Mouse (Mus musculus) adrenal gland, postnatal 25 days (tissue): ENCODE results near the gene Oit1. TPM values are rescaled to one million over a fixed set of nuclear protein-coding genes. Genes with fewer than 3 reads are reported as not detected.

ENCODE experiments used
- total RNA-seq: library from RNA; stranded (reverse); gene quantifications from 2 replicates; pipeline ENCODE4 v1.2.3, GENCODE M21; 2021

Oit1 gene
- total RNA-seq, 1 experiment from 2014 or later: not detected

Other genes starting within 250 kb of the Oit1 start
- 313 and 323 TPM in 2 replicates for gene Pdhb, start 205.7 kb downstream of the Oit1 start, total RNA-seq
- 12.9 and 13.7 TPM in 2 replicates for gene Kctd6, start 164.6 kb downstream of the Oit1 start, total RNA-seq
- 0.43 and 1.5 TPM in 2 replicates for gene Acox2, start 119.4 kb downstream of the Oit1 start, total RNA-seq
- gene Fam107a, start 60.7 kb downstream of the Oit1 start, total RNA-seq: 1.6 and 2.9 TPM in 2 replicates